Mouse (Mus musculus) bone marrow, adult 2 months (tissue): ENCODE data around the gene Prkcb.

Source experiments
- CTCF ChIP-seq: fragments of 200-500 bp; IDR thresholded peaks from 2 replicates; pipeline ENCODE4 v1.5.1; 2011; ENCODE audit warnings: low read length, control low read depth; ENCODE audit not compliant: control insufficient read depth, insufficient read depth
- POLR2A ChIP-seq: fragments of 200-500 bp; IDR thresholded peaks from 2 replicates; pipeline ENCODE4 v1.6.1; 2011; ENCODE audit warnings: low read depth, mild to moderate bottlenecking, control low read depth, low read length, borderline replicate concordance; ENCODE audit not compliant: control insufficient read depth

GRCm38 (mm10) chr7:122573101-122573635, 284.6 kb downstream of the Prkcb start:
- TF ChIP-seq CTCF (no peak), POLR2A (no peak)
